Mouse (Mus musculus): ENCODE measurements around the gene Grm4.

The Grm4 gene

DNA sequence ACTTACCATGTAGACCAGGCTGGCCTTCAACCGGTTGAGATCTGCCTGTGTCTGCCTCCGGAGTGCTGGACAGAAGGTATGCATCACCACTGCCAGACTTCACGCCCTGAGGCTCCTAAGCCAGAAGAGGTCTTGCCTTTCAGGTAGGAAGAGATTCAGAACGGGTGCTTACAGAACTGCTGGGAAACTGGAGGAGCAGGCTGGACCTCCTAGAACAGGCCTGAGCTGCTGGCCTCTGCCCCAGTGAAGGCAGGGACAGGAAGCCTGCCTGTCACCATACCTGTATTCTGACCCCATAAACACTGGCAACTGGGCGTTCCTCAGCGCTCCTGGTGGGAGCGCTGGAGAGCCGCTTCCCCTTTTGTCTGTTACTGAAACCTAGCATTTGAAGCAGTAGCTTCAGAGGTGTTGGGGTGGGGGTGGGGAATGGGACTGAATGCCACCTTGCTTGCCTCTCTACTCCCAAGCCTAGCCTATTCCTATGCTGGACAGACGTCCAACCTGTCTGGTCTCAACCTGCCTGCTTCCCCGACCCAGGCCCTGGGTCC is 30.3 kb upstream of the Grm4 start:
- no peak for DNase-seq (ENCODE audit: low spot score)

DNA sequence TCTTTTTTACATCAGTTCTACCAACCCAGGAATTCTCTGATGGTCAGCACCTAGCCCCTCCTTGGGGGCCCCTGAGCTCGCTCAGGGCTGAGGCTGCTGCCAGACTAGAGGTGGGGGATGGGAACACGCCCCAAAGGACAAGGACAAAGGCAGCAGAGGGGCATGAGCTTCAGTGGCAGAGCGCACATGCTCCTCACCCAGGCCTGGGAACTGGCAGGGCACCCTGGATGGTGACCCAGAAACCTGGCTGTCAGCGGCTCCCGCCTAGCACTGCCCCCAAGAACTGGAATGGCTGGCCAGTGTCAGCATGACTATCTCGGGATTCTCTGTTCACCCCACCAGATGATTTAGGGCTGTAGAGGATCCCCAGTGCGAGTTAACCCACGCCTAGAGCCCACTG is 28.0 kb upstream of the Grm4 start:
- DNase-seq (ENCODE audit: low spot score): no peak

DNA sequence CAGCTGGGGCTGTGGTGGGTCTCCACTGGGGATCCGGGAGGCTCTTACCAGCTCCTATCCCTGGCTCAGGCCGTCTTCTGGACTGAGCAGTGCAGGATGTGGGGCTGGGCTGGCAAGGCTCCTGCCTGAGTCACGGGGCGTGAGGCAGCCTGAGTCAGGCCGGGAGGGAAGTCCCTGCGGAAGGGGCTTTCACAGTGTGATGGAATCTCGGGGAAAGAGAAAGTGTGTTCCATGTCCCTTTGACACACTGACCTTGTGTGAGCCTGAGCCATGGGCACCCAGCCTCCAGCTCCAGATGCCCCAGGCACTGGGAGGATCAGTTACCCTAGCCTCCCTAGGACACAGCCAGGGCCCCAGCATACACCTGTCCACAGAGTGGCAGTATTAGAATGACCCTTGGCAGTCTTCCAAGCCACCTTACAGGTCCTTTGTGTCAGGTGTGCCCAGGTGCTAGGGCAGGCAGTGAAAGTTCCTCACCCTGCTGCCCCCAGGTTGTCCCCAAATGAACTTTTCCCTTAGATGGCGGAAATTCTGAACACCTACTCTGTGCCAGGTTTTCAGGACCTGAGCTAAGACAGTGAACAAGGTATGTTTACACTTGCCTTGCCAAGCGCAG is 26.2 kb upstream of the Grm4 start:
- DNase-seq (ENCODE audit: low spot score): no peak

DNA sequence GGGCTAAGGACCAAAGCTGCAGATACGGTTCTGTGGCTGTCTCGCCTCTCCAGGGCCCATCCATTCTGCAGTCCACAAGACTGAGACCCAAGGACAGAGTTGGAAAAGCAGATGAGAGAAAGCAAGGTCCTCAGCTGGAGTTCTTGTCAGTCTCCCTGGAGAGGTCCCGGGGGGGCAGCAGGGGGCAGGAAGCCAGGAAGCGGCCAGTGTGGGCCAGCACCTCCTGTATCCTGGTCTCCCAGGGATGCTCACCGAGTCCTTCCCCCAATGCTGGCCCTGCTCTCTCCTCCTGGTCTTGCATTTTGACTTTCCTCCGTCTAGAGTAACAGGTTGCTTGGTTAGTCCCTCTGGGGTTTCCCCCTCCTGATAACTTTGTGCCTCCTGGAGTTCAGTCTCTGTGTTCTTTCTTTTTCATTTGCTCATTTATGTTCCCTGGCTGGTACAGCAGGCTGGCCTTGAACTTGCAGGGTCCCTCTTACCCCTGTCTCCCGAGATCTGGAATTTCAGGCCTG is 25.4 kb upstream of the Grm4 start:
- DNase-seq (ENCODE audit: low spot score): no peak

DNA sequence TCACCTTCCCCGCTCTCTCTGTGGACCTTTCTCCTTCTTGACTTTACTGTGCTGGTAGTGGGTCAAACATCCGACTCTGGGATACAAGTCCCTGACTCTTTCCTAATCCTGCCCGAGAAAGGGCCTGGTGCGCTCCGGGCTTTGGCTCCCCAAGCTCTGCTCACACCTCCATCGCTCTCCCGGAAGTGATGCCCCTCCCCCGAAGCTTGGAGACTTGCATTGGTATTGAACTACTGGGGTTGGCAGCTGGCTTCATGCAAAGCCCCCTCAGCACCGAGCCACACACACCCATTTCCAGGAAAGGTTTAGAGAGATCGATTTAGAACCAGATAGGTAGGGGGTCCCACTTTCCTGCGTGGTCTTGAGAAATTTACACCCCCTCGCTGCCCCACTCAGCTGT is 24.8 kb upstream of the Grm4 start:
- no peak for DNase-seq (ENCODE audit: low spot score)

DNA sequence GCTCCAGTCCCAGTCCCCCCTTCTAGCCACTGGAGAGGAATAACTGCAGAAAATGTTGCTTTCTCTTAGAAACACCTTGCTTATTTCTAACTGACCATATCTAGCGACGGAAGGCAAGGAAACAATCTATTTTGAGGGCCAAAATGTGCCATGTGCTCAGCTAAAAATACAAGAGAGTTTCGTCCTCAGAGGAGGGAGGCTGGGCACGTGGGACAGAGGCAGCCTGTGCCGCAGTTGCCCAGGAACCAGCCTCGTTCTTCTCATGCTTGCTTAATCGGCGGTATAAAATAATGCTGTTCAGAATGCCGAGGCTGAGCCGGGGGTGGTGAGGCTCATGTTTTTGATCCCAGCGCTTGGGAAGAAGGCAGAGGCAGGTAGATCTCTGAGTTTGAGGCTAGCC is 23.3 kb upstream of the Grm4 start:
- DNase-seq (ENCODE audit: low spot score): no peak

DNA sequence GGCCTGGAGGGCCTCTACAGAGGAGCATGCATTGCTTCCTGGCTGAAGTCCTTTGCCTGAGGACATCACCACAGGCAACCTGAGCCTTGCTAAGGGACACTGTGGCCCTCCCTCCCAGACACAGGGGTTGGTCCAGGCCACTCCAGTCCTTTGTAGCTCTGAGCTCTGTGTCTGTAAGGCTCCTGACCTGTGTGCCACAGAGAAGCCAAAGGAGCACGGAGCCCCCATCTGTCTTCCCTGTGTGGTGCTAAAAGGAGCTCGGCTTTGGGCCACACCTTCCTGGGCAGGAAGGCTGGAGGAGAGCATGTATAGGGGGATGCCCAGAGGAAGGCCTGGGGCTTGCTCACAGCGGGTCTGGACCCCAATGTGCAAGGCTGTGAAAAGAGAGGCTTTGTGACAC is 20.8 kb upstream of the Grm4 start:
- no peak for DNase-seq (ENCODE audit: low spot score)

DNA sequence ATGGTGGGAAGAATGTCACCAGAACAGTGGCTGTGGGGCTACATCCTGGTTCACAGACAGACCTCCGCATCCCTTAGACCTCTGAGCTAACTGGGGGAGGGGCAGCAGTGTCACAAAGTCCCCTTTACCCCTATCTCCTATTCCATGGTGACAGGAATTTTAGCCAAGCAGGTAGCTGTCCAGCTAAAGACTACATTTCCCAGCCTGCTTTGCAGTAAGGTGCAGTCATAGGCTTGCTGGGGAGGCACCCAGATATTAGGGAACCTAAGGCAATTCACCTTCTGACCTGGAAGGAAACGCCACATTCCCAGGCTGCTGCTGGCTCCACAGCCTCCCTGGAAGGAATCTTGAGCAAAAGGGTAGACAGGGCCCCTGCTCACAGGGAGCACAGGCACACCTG is 20.1 kb upstream of the Grm4 start:
- no peak for DNase-seq (ENCODE audit: low spot score)

DNA sequence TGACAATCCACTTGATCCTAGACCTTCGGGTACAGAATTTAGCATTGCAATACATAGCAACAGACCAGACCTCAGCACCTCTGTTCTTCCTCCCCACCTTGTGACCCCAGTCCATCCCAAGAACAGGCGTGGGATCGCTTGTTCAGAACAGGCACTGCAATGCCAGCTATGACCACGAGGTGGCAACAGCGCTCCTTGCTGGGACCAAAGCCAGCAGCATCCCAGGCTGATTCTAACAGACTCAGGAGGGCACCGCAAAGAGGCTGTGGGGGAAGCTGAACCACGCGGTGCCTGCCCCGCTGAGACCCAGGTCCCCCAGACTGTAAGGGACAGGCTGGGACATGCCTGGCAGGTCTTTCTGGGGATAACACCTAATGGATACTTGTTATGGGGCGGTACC is 13.5 kb upstream of the Grm4 start:
- peak; percentile 94 for DNase-seq (ENCODE audit: low spot score)

DNA sequence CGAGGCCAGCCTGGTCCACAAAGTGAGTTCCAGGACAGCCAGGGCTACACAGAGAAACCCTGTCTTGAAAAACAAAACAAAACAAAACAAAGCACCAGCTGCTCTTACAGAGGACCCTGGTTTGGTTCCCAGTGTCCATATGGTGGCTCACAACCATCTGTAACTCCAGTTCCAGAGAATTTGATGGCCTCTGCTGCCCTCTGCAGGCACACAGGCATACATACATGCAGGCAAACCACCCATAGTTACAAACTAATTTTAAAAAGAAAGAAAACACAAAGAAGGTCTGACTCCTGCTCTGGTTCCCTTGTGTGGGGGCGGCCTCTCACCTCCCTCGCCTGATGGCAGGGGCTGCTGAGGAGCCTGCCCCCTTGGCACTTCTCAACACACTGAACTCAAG is 12.2 kb upstream of the Grm4 start:
- no peak for DNase-seq (ENCODE audit: low spot score)

DNA sequence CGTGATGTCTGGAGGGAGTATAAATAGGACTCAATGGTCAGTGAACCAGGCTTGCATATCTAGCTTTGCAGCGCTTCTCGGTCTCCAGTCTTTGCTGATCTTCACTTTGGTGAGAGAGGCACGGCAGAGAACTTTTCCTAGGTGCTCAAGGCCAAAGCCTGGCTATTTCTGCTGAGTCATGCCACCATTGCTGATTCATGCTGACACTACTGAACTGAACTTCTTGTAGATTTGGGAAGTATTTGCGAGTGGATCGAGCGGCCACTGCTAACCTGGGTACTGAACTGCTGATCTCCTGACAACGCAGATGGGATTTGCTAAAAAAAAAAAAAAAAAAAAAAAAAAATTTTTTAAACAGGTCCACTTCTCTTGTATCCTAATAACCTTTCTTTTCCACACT is 10.9 kb upstream of the Grm4 start:
- no peak for DNase-seq (ENCODE audit: low spot score)

DNA sequence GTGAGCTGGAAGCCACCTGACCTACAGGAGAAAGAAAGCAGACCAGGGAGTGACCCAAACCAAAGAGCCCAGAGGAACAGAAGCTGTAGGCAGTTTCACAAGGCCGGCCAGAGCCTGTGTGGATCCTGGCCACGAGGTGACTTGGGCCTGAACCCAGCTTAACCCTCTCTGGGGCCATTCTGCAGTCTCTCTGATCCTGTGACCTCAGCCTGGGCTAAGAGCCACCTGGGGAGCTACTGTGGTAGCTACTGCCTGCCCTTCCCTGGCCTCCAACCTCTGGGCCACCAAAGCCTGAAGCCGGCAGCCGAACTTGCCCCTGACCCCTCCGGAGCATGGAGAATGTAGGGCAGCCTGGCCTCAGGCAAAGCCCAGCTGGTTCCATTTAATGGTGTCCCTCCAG is 7.6 kb upstream of the Grm4 start:
- no peak for DNase-seq (ENCODE audit: low spot score)

DNA sequence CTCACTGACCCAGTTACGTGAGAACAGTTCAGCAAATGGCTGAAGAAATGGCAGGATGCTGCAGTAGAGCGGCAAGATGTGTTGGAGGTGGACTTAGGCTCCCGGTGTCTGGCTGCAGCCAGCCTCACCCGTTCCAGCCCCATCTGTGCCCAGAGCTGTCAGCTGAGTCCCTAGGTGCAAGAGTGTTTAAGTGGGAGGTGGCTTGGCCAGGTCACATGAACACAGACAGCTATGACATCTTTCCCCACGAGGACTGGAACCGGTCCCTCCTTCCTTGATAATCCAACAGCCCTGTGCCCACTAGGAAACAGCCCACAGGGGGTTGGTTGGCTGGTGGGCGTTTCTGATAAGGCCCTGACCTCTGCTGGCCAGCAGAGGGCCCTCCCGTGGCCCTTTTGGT is 6.8 kb upstream of the Grm4 start:
- DNase-seq (ENCODE audit: low spot score): no peak

DNA sequence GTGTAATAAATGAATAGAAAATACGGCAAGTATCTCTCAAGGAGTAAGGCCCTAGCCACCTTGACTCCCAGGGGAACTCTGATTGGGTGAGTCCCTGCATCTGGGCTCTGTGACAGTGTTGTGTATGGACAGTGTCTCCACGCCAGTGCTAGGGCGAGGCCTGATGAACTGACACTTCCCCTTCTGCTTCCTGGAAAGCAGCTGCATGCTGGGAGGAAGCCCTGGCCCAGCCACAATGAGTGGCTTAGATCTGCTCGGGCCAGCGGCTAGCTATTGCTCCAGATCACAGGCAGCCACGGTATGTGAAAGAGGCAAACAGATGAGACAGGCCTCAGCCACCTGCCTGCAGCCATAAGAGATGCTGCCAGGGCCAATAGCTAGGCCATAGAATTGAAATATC is 6.0 kb upstream of the Grm4 start:
- DNase-seq (ENCODE audit: low spot score): no peak

DNA sequence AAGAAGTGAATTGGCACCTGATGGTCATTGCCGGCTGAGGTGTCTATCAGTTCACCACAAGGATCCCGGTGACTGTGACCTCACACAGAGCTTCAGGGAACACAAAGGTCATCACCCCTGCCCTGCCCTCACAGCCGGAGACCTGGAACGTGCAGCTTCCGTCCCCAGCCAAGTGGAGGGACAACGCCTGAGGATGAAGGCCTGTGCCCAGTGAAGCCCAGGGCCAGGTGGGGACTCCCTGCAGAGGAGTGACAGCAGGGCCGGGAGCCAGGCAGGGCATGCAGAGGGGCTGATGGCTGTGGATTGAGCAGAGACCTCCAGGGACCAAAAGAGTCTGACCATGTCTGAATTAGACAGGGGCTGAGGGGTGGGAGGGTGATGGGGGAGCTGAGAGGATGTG is 1.9 kb upstream of the Grm4 start:
- no peak for DNase-seq (ENCODE audit: low spot score)

DNA sequence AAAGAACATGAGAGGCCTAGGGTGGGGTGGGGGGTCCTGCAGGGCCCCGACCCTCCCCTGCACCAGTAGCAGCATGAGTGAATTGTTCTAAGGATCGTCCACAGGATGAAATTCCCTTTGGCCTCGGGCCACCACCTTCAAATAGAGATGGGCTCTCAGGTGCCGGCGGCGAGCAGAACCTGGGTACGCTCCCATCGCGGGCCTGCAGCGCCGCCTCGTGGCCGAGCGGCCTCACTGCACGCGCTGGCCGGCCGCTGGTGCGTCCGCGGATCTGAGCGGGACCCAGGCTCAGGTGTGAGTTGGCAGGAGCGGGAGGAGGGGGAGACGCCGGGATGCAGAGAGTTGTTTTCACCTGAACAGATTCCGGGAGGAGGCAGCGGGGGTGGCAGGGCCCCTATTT is 646 bp downstream of the Grm4 start:
- DNase-seq (ENCODE audit: low spot score): peak; percentile 49

DNA sequence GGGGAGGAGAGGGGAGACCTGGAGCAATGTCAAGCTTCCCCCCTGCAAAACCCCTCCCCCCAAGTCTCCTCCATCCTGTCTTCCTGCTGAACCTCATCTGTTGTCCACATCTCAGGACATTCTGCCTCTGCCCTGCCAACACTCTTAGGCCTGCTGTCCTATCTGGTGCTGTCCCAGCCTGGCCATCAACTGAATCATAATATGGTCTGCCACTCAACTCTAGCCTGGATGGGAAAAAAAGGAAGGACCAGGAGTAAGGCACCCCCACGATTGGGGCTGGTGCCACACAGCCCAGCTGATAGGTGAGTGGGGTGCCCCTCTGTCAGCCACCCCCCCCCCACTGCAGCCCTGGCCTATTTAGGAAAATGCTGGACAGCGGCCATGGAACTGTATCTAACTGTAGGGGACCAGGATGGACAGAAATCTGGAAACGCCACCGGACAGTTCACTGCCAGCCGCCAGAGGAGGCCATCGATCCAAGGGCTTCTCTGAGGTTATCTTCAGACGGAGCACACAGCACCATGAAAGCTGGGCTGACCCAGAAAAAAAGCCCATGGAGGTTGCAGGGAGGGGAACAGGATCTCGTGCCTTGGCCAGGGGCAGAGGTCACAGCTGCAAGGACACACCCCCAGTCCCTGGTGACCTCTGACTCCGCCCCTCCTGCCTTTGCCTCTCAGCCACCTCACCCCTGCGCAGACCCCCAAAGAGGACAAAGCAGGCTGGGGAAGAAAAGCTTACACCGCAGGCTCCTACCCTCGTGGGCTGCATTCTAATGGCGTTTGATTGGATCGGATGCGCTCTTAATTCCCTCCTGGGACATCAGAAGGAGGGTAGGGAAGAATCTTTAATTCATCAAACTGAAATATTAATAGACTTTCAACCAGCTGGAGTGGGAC is 2.3 kb downstream of the Grm4 start:
- no peak for DNase-seq (ENCODE audit: low spot score)

DNA sequence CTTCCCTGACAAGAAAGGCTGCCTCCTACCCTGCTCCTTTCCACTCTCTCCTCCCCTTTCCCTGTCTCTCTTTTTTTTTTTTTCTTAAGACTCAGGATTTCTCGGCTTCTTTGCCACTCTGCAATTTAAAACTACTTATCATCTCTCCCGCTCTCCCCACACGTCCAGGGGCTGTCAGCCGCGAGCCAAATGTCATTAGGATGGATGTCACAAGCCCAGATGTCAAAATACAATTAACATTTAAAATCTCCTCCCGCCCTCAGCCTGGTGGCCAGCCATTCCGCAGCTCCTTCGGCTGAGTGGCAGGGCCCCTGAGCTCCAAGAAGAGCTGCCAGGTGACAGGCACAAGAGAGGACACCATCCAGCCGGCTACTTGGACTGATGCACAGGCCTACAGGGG is 2.9 kb downstream of the Grm4 start:
- no peak for DNase-seq (ENCODE audit: low spot score)

DNA sequence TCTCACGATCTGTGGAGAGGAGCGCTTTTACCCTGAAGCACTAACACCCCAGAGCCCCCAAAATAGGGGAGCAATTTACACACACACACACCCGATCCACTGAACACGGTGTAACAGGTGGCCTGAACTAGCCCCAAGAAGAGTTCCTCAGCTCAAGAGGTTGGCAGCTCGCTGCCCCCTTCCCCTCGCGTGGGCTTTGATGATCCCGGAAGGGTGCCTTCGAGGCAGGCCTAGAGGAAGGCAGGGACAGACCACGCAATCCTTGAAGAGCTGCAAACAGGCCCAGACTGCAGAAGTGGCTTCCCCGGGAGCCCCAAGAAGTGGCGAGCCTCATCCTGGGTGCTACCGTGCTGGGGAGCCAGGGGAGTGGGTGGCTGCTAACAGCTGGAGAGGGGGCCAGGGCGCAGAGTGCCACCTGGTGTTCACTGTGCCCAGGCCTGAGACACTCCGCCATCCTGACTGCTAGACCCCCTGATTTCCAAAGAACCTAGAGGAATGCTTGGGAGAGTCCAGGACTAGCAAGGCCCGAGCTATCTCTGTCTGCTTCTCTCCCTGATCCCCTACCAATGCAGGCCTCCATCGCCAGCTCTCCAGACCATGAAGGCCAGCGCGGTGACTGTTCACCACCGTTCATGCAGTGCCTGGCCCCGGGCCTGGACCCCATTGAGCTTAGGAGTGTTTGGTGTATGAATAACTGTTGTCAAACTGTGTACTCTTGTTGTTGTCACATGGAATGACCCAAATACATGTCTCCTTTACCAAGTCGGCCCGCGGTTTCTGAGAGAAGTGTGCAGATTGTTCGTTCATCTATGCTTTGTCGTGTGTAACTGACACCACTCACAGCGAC is 7.1 kb downstream of the Grm4 start:
- DNase-seq (ENCODE audit: low spot score): no peak

DNA sequence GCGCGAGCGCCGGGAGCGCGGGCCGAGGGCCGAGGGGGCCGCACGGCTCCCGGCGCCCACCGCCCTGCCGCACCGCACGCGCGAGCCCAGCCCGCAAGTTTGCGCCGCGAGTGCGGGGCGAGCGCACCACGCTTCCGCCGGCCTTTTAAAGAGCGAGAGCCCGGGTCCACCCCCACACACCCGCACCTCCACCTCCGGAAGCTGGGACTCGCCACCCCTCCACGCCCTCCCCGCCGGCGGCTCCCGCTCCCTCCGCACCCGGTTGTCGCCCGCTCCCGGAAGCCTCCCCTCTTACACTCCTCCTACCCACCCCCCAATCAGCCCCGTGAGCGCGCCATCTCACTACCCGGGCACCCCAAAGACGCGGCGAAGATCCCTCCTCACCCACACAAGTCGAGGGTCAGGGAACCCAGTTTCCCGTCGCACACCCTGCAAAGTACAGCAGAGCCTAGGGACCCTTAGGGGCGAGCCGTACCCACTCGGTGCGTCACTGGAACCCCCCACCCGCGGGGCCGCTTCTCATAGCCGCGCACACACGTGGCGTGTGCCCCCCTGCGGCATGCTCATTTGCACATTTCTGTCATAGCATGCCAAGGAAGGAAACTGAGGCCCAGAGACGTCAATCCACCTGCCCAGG is 7.8 kb downstream of the Grm4 start:
- DNase-seq (ENCODE audit: low spot score): no peak

DNA sequence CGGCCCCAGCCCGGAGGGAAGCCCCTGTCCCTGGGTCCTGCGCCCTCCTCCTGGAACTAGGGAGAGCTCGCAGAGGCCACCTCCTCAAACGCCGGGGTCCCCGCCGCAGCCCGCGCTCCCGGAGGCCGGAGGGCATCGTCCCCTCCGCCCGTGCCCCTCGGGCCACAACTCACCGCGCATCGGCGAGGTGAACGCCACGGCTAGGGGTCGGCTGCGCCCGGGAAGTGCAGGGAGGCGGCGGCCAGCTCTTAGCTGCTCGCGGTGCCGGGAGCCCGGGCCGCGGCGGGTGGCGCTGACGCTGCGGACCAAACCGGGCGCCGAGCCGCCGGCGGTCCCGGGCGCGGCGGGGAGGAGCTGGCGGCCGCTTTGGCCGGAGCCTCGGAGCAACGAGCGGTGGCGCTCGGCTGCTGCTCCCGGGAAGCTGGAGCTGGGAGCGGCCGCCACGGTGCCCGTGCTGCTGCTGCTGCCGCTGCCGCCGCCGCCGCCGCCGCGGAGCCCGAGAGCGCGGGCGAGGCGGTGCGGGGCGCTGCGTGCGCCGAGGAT is 8.5 kb downstream of the Grm4 start:
- DNase-seq (ENCODE audit: low spot score): no peak

Data from ovary, postnatal 14 days (tissue).